Comparison of ENCODE assay signal across 20 mouse cellular contexts in genomic region chr11:102565741-102566140, GRCm38 (mm10). TPM values are rescaled to one million over a fixed set of nuclear protein-coding genes. Genes with fewer than 3 reads are reported as not detected.
A peak's percentile ranks its signal among the peaks of the same experiment; 100 is the strongest.
DNase-seq lines count a peak whose midpoint lies in the region; ATAC-seq and TF ChIP-seq lines count a peak whose summit lies in the region.
"Had no signal": no experiment of that assay in that cellular context is flagged by ENCODE, and none has a peak within 500 bp of the region (broad histone marks: within the 10 kb centered on the region; RNA-seq: fewer than 3 reads in every experiment).

No protein-coding gene starts in this region.

- no peak for ATAC-seq in heart, embryonic 12.5 days (ENCODE audit: insufficient number of reproducible peaks, low FRiP score)
- ATAC-seq in liver, embryonic 11.5 days (replicated peaks; ENCODE audit: low FRiP score): no peak
- ATAC-seq in liver, embryonic 16.5 days (ENCODE audit: low read depth): peak; percentile 45; the same call in 1 of the 2 replicates
- ATAC-seq: activated CD4-positive, CD25-positive, alpha-beta regulatory T cell, adult 4 months; forebrain, embryonic 15.5 days had no signal

- TF ChIP-seq CTCF in ES-Bruce4 (IDR thresholded peaks at IDR 0.05; ENCODE audit: low read depth, low read length): no peak

- no peaks in the 10 kb centered on the region for H3K36me3 ChIP-seq in heart, embryonic 12.5 days
- no peaks in the 10 kb centered on the region for H3K36me3 ChIP-seq in liver, embryonic 11.5 days (ENCODE audit: control insufficient read depth, insufficient read depth, low read length)
- no peaks in the 10 kb centered on the region for H3K36me3 ChIP-seq in ES-Bruce4 (ENCODE audit: control insufficient read depth, insufficient read depth, low read length, poor library complexity, severe bottlenecking)
- no peaks in the 10 kb centered on the region for H3K36me3 ChIP-seq in liver, embryonic 16.5 days (ENCODE audit: control insufficient read depth, insufficient read depth)
- H3K36me3 ChIP-seq: embryonic facial prominence, embryonic 13.5 days; forebrain, embryonic 15.5 days; hindbrain, embryonic 12.5 days had no signal

- no peaks in the 10 kb centered on the region for H3K9me3 ChIP-seq in heart, embryonic 12.5 days (replicated peaks)
- no peaks in the 10 kb centered on the region for H3K9me3 ChIP-seq in liver, embryonic 11.5 days (ENCODE audit: control insufficient read depth, low read length)
- no peaks in the 10 kb centered on the region for H3K9me3 ChIP-seq in ES-Bruce4 (replicated peaks; ENCODE audit: control insufficient read depth, insufficient read depth, low read length, poor library complexity, severe bottlenecking)
- no peaks in the 10 kb centered on the region for H3K9me3 ChIP-seq in liver, embryonic 16.5 days (replicated peaks; ENCODE audit: control insufficient read depth, low read length)
- H3K9me3 ChIP-seq: embryonic facial prominence, embryonic 13.5 days; forebrain, embryonic 15.5 days; hindbrain, embryonic 12.5 days had no signal

- peak overlapping the region; percentile 43; the same call in 1 of the 2 replicates for H3K4me2 ChIP-seq in heart, embryonic 12.5 days
- peak overlapping the region; percentile 42 for H3K4me2 ChIP-seq in liver, embryonic 11.5 days
- H3K4me2 ChIP-seq in liver, embryonic 16.5 days (ENCODE audit: low read depth, low read length): peak overlapping the region; percentile 47
- H3K4me2 ChIP-seq: embryonic facial prominence, embryonic 13.5 days; forebrain, embryonic 15.5 days; hindbrain, embryonic 12.5 days; midbrain, embryonic 11.5 days had no signal

- no peak for DNase-seq in heart, postnatal 4 days
- no peak for DNase-seq in liver, embryonic 11.5 days (ENCODE audit: low spot score)
- DNase-seq in liver: no peak
- no peak for DNase-seq in layer of hippocampus, adult 18-20 months (ENCODE audit: low spot score in 2 of 2)
- DNase-seq: adrenal gland, postnatal 10 days; B cell, adult 2 months; cerebellum, postnatal 10 days; gastrocnemius, postnatal 25 days; kidney, adult 8-10 months; kidney, postnatal 14 days; retina, postnatal 1 day; thymus, adult 2 months had no signal

- no peak overlapping the region for H3K4me3 ChIP-seq in heart, embryonic 12.5 days
- no peak overlapping the region for H3K4me3 ChIP-seq in liver, embryonic 11.5 days (ENCODE audit: low read depth, low read length)
- no peak overlapping the region for H3K4me3 ChIP-seq in ES-Bruce4 (ENCODE audit: low read depth, low read length)
- H3K4me3 ChIP-seq in liver, embryonic 16.5 days (ENCODE audit: low read depth, low read length): 0 out of 2 replicates have a peak overlapping the region, but pooled peaks have one; percentile 2
- H3K4me3 ChIP-seq: embryonic facial prominence, embryonic 13.5 days; forebrain, embryonic 15.5 days; hindbrain, embryonic 12.5 days had no signal

- H3K9ac ChIP-seq in heart, embryonic 12.5 days: no peak overlapping the region
- 0 out of 2 replicates have a peak overlapping the region, but pooled peaks have one; percentile 26 for H3K9ac ChIP-seq in liver, embryonic 11.5 days (ENCODE audit: low read depth, low read length)
- H3K9ac ChIP-seq in ES-Bruce4 (ENCODE audit: low read depth, poor library complexity, severe bottlenecking): 0 out of 2 replicates have a peak overlapping the region, but pooled peaks have one; percentile 22
- H3K9ac ChIP-seq in liver, embryonic 16.5 days (ENCODE audit: low read depth, low read length): peak overlapping the region; percentile 37
- H3K9ac ChIP-seq: embryonic facial prominence, embryonic 13.5 days; forebrain, embryonic 15.5 days; hindbrain, embryonic 12.5 days had no signal

- no peaks in the 10 kb centered on the region for H3K27me3 ChIP-seq in heart, embryonic 12.5 days (replicated peaks)
- H3K27me3 ChIP-seq in liver, embryonic 11.5 days (replicated peaks; ENCODE audit: control insufficient read depth, insufficient read depth, low read length): no peaks in the 10 kb centered on the region
- no peaks in the 10 kb centered on the region for H3K27me3 ChIP-seq in ES-Bruce4 (ENCODE audit: control insufficient read depth, insufficient read depth, low read length, poor library complexity, severe bottlenecking)
- no peaks in the 10 kb centered on the region for H3K27me3 ChIP-seq in liver, embryonic 16.5 days (ENCODE audit: control insufficient read depth, insufficient read depth, low read depth, low read length)
- H3K27me3 ChIP-seq: embryonic facial prominence, embryonic 13.5 days; forebrain, embryonic 15.5 days; hindbrain, embryonic 12.5 days had no signal

- TF ChIP-seq POLR2A in ES-Bruce4 (IDR thresholded peaks at IDR 0.05; ENCODE audit: insufficient read depth, low read length): no peak

- H3K27ac ChIP-seq in heart, embryonic 12.5 days (ENCODE audit: poor library complexity, severe bottlenecking): peak overlapping the region; percentile 70
- H3K27ac ChIP-seq in liver, embryonic 11.5 days (ENCODE audit: low read depth, low read length): peak overlapping the region; percentile 78
- H3K27ac ChIP-seq in ES-Bruce4 (ENCODE audit: insufficient read depth, low read length): no peak overlapping the region
- H3K27ac ChIP-seq in liver, embryonic 16.5 days (ENCODE audit: low read length): peak overlapping the region; percentile 64; the same call in 1 of the 2 replicates
- H3K27ac ChIP-seq: embryonic facial prominence, embryonic 13.5 days; forebrain, embryonic 15.5 days; hindbrain, embryonic 12.5 days had no signal

- TF ChIP-seq EP300 in ES-Bruce4 (IDR thresholded peaks at IDR 0.05; ENCODE audit: insufficient read depth, low read depth, low read length): no peak

- peaks cover 9% of the 10 kb centered on the region; the same call in 1 of the 2 replicates for H3K4me1 ChIP-seq in heart, embryonic 12.5 days (replicated peaks)
- H3K4me1 ChIP-seq in liver, embryonic 11.5 days (replicated peaks; ENCODE audit: control insufficient read depth, insufficient read depth, low read length): peaks cover 5% of the 10 kb centered on the region
- H3K4me1 ChIP-seq in ES-Bruce4 (ENCODE audit: control insufficient read depth, insufficient read depth, low read length): no peaks in the 10 kb centered on the region
- peaks cover 11% of the 10 kb centered on the region for H3K4me1 ChIP-seq in liver, embryonic 16.5 days (ENCODE audit: control insufficient read depth, low read depth, low read length)
- H3K4me1 ChIP-seq: embryonic facial prominence, embryonic 13.5 days; forebrain, embryonic 15.5 days; hindbrain, embryonic 12.5 days had no signal

RNA-seq across cellular contexts. Expression of gene Gpatch8, which starts 9.5 kb away (rescaled TPM):
- polyA plus RNA-seq in heart, embryonic 12.5 days (2016; fragmentation: Nextera tagmentation; extraction: Ambion mirVana): 38.9 and 42.7 TPM in 2 replicates
- 10 to 100 TPM; 29.5 to 29.7 TPM for total RNA-seq in heart, postnatal 4 days (2021)
- 30.0 and 35.4 TPM in 2 replicates for polyA plus RNA-seq in liver, embryonic 11.5 days (2014; fragmentation: Nextera tagmentation; extraction: Ambion mirVana)
- 75.8 and 89.1 TPM in 2 replicates for polyA plus RNA-seq in ES-Bruce4 (2011; ENCODE audit: insufficient read depth, insufficient read length, low read depth, missing spikeins)
- polyA plus RNA-seq in liver, embryonic 16.5 days (2015; fragmentation: Nextera tagmentation; extraction: Ambion mirVana): 17.3 and 18.6 TPM in 2 replicates
- 10 to 100 TPM; 47.5 to 48.8 TPM for total RNA-seq in layer of hippocampus, adult 18-20 months (2021)

RNA-seq across cellular contexts. Expression of gene Gm11627, which starts 13.5 kb away (rescaled TPM):
- polyA plus RNA-seq in heart, embryonic 12.5 days (2016; fragmentation: Nextera tagmentation; extraction: Ambion mirVana): 10.9 and 11.6 TPM in 2 replicates
- total RNA-seq in heart, postnatal 4 days (2021): 1 to 10 TPM; 4.4 to 5.3 TPM
- polyA plus RNA-seq in liver, embryonic 11.5 days (2014; fragmentation: Nextera tagmentation; extraction: Ambion mirVana): 1.2 and 1.4 TPM in 2 replicates
- 3.8 and 5.3 TPM in 2 replicates for polyA plus RNA-seq in ES-Bruce4 (2011; ENCODE audit: insufficient read depth, insufficient read length, low read depth, missing spikeins)
- polyA plus RNA-seq in liver, embryonic 16.5 days (2015; fragmentation: Nextera tagmentation; extraction: Ambion mirVana): 0.26 and 0.35 TPM in 2 replicates
- 1 to 10 TPM; 2.5 to 3.8 TPM for total RNA-seq in layer of hippocampus, adult 18-20 months (2021)
- polyA plus RNA-seq: activated CD4-positive, CD25-positive, alpha-beta regulatory T cell, adult 4 months had no signal

RNA-seq across cellular contexts. Expression of gene Fzd2, which starts 38.5 kb away (rescaled TPM):
- polyA plus RNA-seq in heart, embryonic 12.5 days (2016; fragmentation: Nextera tagmentation; extraction: Ambion mirVana): 32.0 and 33.8 TPM in 2 replicates
- 10 to 100 TPM; 21.9 TPM for total RNA-seq in heart, postnatal 4 days (2021)
- 8.4 and 9.0 TPM in 2 replicates for polyA plus RNA-seq in liver, embryonic 11.5 days (2014; fragmentation: Nextera tagmentation; extraction: Ambion mirVana)
- 30.3 and 36.1 TPM in 2 replicates for polyA plus RNA-seq in ES-Bruce4 (2011; ENCODE audit: insufficient read depth, insufficient read length, low read depth, missing spikeins)
- polyA plus RNA-seq in liver, embryonic 16.5 days (2015; fragmentation: Nextera tagmentation; extraction: Ambion mirVana): 0.29 and 0.54 TPM in 2 replicates
- 1 to 10 TPM; 7.3 to 7.5 TPM for total RNA-seq in layer of hippocampus, adult 18-20 months (2021)
- polyA plus RNA-seq: activated CD4-positive, CD25-positive, alpha-beta regulatory T cell, adult 4 months had no signal
